Mouse (Mus musculus) bone marrow, adult 2 months (tissue): Measurements from ENCODE around the gene Tor3a.

Source experiments
- CTCF ChIP-seq: fragments of 200-500 bp; IDR thresholded peaks from 2 replicates; pipeline ENCODE4 v1.5.1; 2011; ENCODE audit warnings: low read length, control low read depth; ENCODE audit not compliant: control insufficient read depth, insufficient read depth
- POLR2A ChIP-seq: fragments of 200-500 bp; IDR thresholded peaks from 2 replicates; pipeline ENCODE4 v1.6.1; 2011; ENCODE audit warnings: low read depth, mild to moderate bottlenecking, control low read depth, low read length, borderline replicate concordance; ENCODE audit not compliant: control insufficient read depth

GRCm38 (mm10) chr1:156615381-156616133 lies 58.6 kb downstream of the Tor3a start:
- TF ChIP-seq POLR2A (no peak), CTCF (no peak)
